Mouse (Mus musculus) liver, adult 2 months (tissue): ENCODE results near the gene D930048N14Rik. TPM values are rescaled to one million over a fixed set of nuclear protein-coding genes. Genes with fewer than 3 reads are reported as not detected.

Source experiments
- DNase-seq: peaks from one replicate; pipeline ENCODE4 v3.0.0-alpha.2; 2011; ENCODE audit warnings: low read depth, low spot score; ENCODE audit errors: extremely low read depth
- H3K27ac ChIP-seq: fragments of 200-500 bp; replicated peaks from 2 replicates; pipeline ENCODE4 v1.5.1; 2012; ENCODE audit warnings: low read depth, mild to moderate bottlenecking, control low read depth, inconsistent platforms, low read length; ENCODE audit not compliant: insufficient read depth
- H3K27me3 ChIP-seq: fragments of 200-500 bp; 2 replicates; pipeline ENCODE4 v1.6.1; 2012; ENCODE audit warnings: mild to moderate bottlenecking, moderate library complexity, low read length, inconsistent platforms; ENCODE audit not compliant: control insufficient read depth, insufficient read depth
- H3K36me3 ChIP-seq: fragments of 200-500 bp; 2 replicates; pipeline ENCODE4 v1.6.1; 2012; ENCODE audit warnings: low read length, inconsistent platforms; ENCODE audit not compliant: control insufficient read depth, insufficient read depth
- H3K4me1 ChIP-seq: fragments of 200-500 bp; 2 replicates; pipeline ENCODE4 v1.6.1; 2011; ENCODE audit warnings: low read length; ENCODE audit not compliant: control insufficient read depth, insufficient read depth
- H3K4me3 ChIP-seq: fragments of 200-500 bp; 2 replicates; pipeline ENCODE4 v1.5.1; 2011; ENCODE audit warnings: low read depth, mild to moderate bottlenecking, control low read depth, low read length, moderate library complexity; ENCODE audit not compliant: insufficient read depth
- H3K79me2 ChIP-seq: fragments of 200-500 bp; 2 replicates; pipeline ENCODE4 v1.6.1; 2012; ENCODE audit warnings: inconsistent platforms, mild to moderate bottlenecking, low read length, moderate library complexity; ENCODE audit not compliant: control insufficient read depth, insufficient read depth
- H3K9ac ChIP-seq: fragments of 200-500 bp; 2 replicates; pipeline ENCODE4 v1.6.1; 2012; ENCODE audit warnings: low read depth, mild to moderate bottlenecking, control low read depth, inconsistent platforms, low read length
- CTCF ChIP-seq: fragments of 200-500 bp; IDR thresholded peaks from 2 replicates; pipeline ENCODE4 v1.5.1; 2011; ENCODE audit warnings: low read depth, low read length, control low read depth
- POLR2A ChIP-seq: fragments of 200-500 bp; IDR thresholded peaks from 2 replicates; pipeline ENCODE4 v1.6.1; 2011; ENCODE audit warnings: low read length, control low read depth; ENCODE audit not compliant: insufficient read depth; ENCODE audit errors: extremely low read depth
- WGBS: fragments of 180-500 bp; shearing (Covaris S2); methylation state at CpG from one replicate; pipeline ENCODE4 v1.1.7; 2018; 5-methylcytosine and 5-hydroxymethylcytosine counted together
- polyA plus RNA-seq: library from polyadenylated mRNA; depleted of rRNA; stranded (reverse); fragments of >200 nt; gene quantifications from 2 replicates; pipeline ENCODE4 v1.2.3, GENCODE M21; 2012
- total RNA-seq: library from RNA; depleted of rRNA; stranded (reverse); fragments of >200 nt; gene quantifications from 2 replicates; pipeline ENCODE4 v1.2.3, GENCODE M21; 2014

Gene D930048N14Rik
- total and polyA plus RNA-seq, 2 experiments: 1.3 to 10.9 TPM

- WGBS: 66% methylated on average over 7 of the region's 7 CpGs
- H3K36me3 ChIP-seq: no peaks in the 10 kb centered on the region
- peak; percentile 26 for DNase-seq
Observed at GRCm38 (mm10) chr11:51670846-51671245, 20.1 kb downstream of the D930048N14Rik start.

DNA sequence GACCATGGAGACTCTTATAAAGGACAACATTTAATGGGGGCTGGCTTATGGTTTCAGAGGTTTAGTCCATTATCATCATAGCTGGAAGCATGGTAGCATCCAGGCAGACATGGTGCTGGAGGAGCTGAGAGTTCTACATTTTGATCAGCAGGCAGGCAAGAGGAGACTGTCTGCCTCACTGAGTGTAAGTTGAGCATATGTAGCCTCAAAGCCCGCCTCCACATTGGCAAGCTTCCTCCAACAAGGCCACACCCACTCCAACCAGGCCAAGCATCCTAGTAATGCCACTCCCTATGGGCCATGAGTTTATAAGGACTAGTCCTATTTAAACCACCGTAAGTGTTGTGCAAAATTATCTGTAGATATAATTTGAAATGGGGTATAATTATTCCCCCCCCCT is 20.6 kb downstream of the D930048N14Rik start:
- WGBS: 88% methylated on average over 2 of the region's 2 CpGs
- DNase-seq: no peak
- TF ChIP-seq POLR2A: no peak
- no peak for TF ChIP-seq CTCF
- no peak overlapping the region for H3K27ac ChIP-seq
- no peak overlapping the region for H3K9ac ChIP-seq
- no peak overlapping the region for H3K4me3 ChIP-seq
- no peaks in the 10 kb centered on the region for H3K27me3 ChIP-seq
- no peaks in the 10 kb centered on the region for H3K36me3 ChIP-seq
- no peaks in the 10 kb centered on the region for H3K4me1 ChIP-seq
- H3K79me2 ChIP-seq: no peaks in the 10 kb centered on the region

More at GRCm38 (mm10) chr11:51670846-51671245, 20.1 kb downstream of the D930048N14Rik start:
- Histone ChIP-seq H3K4me1 (no peaks in the 10 kb centered on the region), H3K27me3 (no peaks in the 10 kb centered on the region), H3K79me2 (no peaks in the 10 kb centered on the region), H3K9ac (no peak overlapping the region), H3K4me3 (no peak overlapping the region), H3K27ac (no peak overlapping the region)
- TF ChIP-seq CTCF: no peak
- TF ChIP-seq POLR2A: no peak

DNA sequence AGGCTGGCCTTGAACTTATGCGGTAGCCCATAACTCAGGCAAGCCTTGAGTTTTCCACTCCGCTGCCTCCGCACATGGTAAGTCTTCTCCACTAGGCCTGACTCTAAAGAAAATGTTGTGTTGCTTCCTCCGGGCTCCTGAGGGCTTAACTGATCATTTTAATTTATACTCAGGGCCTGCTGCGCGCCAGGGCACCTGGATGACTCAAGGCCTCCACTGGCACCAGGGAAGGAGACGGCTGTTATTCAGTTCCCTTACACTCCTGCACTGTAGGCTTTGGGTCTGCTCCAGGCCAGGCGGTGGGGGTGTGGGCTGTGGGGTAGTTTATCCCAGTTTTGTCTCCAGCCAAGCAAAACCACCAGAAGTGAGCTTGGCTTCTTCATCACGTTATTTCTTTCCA is 22.5 kb downstream of the D930048N14Rik start:
- Histone ChIP-seq H3K27ac (no peak overlapping the region), H3K27me3 (no peaks in the 10 kb centered on the region), H3K4me3 (no peak overlapping the region), H3K4me1 (no peaks in the 10 kb centered on the region), H3K36me3 (no peaks in the 10 kb centered on the region), H3K9ac (no peak overlapping the region), H3K79me2 (no peaks in the 10 kb centered on the region)
- DNase-seq: no peak
- 92% methylated on average over 9 of the region's 9 CpGs for WGBS
- TF ChIP-seq CTCF (no peak), POLR2A (no peak)

DNA sequence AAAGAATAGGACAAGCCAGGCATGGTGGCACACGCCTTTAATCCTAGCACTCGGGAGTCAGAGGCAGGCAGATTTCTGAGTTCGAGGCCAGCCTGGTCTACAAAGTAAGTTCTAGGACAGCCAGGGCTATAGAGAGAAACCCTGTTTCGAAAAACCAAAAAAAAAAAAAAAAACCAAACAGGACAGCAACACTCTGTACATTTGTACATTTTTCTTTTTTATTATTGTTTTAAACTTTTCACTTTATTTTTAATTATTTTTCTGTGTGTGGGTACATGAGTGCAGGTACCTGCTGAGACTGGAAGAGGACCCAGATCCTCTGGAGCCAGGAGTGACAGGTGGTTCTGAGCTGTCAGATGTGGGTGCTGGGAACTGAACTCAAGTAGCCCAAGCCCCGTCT is 24.6 kb downstream of the D930048N14Rik start:
- no peak overlapping the region for H3K27ac ChIP-seq
- TF ChIP-seq POLR2A: no peak
- no peak for TF ChIP-seq CTCF
- no peak overlapping the region for H3K9ac ChIP-seq
- no peak for DNase-seq
- no peaks in the 10 kb centered on the region for H3K79me2 ChIP-seq
- H3K4me3 ChIP-seq: no peak overlapping the region
- no peaks in the 10 kb centered on the region for H3K36me3 ChIP-seq
- 84% methylated on average over 5 of the region's 5 CpGs for WGBS
- no peaks in the 10 kb centered on the region for H3K4me1 ChIP-seq
- no peaks in the 10 kb centered on the region for H3K27me3 ChIP-seq

DNA sequence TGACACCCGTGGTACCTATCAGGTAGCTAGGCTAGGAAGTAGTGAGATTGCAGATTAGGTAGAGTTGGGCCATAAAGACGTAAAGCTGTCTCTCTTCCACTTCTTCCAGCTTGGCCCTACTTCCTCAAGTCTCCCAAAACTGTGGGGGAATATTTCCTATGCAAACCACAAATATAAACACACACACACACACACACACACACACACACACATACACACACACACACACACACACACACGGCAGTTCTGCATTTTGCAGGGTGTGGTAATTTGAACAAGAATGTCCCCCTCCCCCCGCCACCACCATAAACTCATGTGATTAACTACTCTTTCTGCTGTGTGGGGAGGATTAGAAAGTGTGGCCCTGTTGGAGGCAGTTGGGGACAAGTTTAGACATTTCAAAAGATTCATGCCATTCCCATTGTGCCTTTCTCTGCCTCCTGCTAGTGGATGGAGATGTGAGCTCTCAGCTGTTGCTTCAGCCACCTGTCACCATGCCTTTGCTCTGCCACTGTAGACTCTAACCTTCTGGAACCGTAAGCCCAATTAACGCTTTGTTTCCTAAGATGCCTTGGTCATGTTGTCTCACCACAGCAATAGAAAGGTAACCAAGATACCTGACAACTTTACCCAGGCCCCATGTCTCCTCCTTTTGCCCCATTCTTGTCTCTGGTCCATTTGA is 27.1 kb downstream of the D930048N14Rik start:
- TF ChIP-seq CTCF (no peak), POLR2A (no peak)
- H3K27ac ChIP-seq: no peak overlapping the region
- H3K4me3 ChIP-seq: no peak overlapping the region
- no peaks in the 10 kb centered on the region for H3K79me2 ChIP-seq
- no peak overlapping the region for H3K9ac ChIP-seq
- 70% methylated on average over 6 of the region's 6 CpGs for WGBS
- no peaks in the 10 kb centered on the region for H3K36me3 ChIP-seq
- H3K4me1 ChIP-seq: no peaks in the 10 kb centered on the region
- no peak for DNase-seq
- H3K27me3 ChIP-seq: no peaks in the 10 kb centered on the region

DNA sequence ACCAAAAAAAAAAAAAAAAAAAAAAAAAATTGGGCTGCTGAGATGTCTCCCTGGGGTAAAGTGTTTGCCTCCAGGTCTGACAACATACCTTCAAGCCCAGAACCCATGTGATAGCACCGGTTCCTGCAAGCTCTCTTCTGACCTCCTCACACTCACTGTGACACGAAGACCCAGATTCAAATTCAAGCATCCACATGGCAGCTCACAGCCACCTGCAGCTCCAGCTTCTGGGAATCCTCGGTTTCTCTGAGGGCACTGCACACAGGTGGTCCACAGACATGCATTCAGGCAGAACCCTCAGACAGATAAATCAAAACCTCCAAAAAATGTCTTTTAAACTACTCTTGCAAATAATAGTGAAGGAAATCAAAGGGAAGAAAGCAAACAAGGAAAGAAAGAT is 28.7 kb downstream of the D930048N14Rik start:
- no peak for DNase-seq
- Histone ChIP-seq H3K79me2 (no peaks in the 10 kb centered on the region), H3K36me3 (no peaks in the 10 kb centered on the region), H3K4me1 (no peaks in the 10 kb centered on the region), H3K4me3 (no peak overlapping the region), H3K27ac (no peak overlapping the region), H3K9ac (no peak overlapping the region), H3K27me3 (no peaks in the 10 kb centered on the region)
- TF ChIP-seq POLR2A (no peak), CTCF (no peak)
- WGBS: 91% methylated on average over 3 of the region's 3 CpGs
